Comparison of ENCODE assay signal across 10 mouse cellular contexts in the genomic region with DNA sequence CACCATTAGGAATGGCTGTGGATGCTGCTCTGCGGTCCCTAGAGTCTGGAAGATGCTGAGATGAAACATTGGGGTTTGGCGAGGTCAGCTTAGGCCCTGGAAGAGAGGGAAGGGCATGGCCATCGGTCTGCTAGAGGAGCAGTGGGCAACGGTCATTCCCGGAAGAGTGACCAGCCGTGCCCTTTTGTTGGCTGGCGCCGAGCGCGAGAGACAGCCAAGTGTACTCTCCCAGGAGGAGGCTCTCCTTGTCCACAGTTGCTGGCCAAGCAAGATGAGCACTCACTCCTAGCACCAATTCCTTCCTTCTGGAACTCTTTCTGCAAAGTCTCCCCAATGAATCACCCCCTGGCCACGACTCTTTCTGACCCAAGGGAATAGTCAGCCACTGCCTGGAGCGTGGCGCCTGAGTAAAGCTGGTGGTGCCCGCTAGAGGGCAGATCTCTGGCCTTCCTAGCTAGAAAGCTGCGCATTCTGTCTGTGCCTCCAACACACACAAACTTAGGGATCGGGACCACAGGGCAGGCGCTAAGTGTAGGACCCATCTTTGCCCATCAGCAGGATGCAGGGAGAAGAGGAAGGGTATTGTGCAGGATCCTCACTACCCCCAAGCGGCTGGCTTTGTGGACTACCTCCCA. TPM values are rescaled to one million over a fixed set of nuclear protein-coding genes. Genes with fewer than 3 reads are reported as not detected.
A peak's percentile ranks its signal among the peaks of the same experiment; 100 is the strongest.
DNase-seq lines count a peak whose midpoint lies in the region; ATAC-seq and TF ChIP-seq lines count a peak whose summit lies in the region.
"Had no signal": no experiment of that assay in that cellular context is flagged by ENCODE, and none has a peak within 500 bp of the region (broad histone marks: within the 10 kb centered on the region; RNA-seq: fewer than 3 reads in every experiment).

No protein-coding gene starts in this region.

- no peak overlapping the region for H3K4me3 ChIP-seq in hindbrain, embryonic 10.5 days
- H3K4me3 ChIP-seq in hindbrain, embryonic 12.5 days, result no peak overlapping the region
- peak overlapping the region in 1 of 2 experiments; percentile 41; a peak in 2 of 4 replicates for H3K4me3 ChIP-seq in ES-E14 (ENCODE audit: insufficient read depth in 1 of 2, low read depth in 1 of 2, low read length in 2 of 2, poor library complexity in 1 of 2, severe bottlenecking in 1 of 2)
- no peak overlapping the region for H3K4me3 ChIP-seq in embryonic facial prominence, embryonic 10.5 days
- H3K4me3 ChIP-seq in lung, postnatal 0 days (ENCODE audit: low read depth, low read length), result no peak overlapping the region
- no peak overlapping the region for H3K4me3 ChIP-seq in heart, embryonic 11.5 days (ENCODE audit: low read depth, low read length)
- H3K4me3 ChIP-seq: erythroblast, embryonic 14.5 days had no signal

- TF ChIP-seq CTCF in lung, postnatal 0 days (IDR thresholded peaks at IDR 0.05), result peak; percentile 59

- no peak for TF ChIP-seq EP300 in lung, postnatal 0 days (IDR thresholded peaks at IDR 0.05)

- in situ Hi-C loops in ES-E14 (cut with MboI; ENCODE audit: low sequenced_read_pairs in 2 of 2, unreplicated experiment in 2 of 2), result no loop called here

- H3K9me3 ChIP-seq in hindbrain, embryonic 10.5 days, result no peaks in the 10 kb centered on the region
- H3K9me3 ChIP-seq in hindbrain, embryonic 12.5 days (replicated peaks), result no peaks in the 10 kb centered on the region
- H3K9me3 ChIP-seq in ES-E14 (ENCODE audit: control insufficient read depth, insufficient read depth, low read depth, low read length), result no peaks in the 10 kb centered on the region
- H3K9me3 ChIP-seq in embryonic facial prominence, embryonic 10.5 days, result no peaks in the 10 kb centered on the region
- no peaks in the 10 kb centered on the region for H3K9me3 ChIP-seq in lung, postnatal 0 days (ENCODE audit: low read length)
- H3K9me3 ChIP-seq in heart, embryonic 11.5 days (replicated peaks; ENCODE audit: control insufficient read depth, low read length), result no peaks in the 10 kb centered on the region

- H3K36me3 ChIP-seq in hindbrain, embryonic 10.5 days, result no peaks in the 10 kb centered on the region
- H3K36me3 ChIP-seq in hindbrain, embryonic 12.5 days, result no peaks in the 10 kb centered on the region
- no peaks in the 10 kb centered on the region for H3K36me3 ChIP-seq in ES-E14 (ENCODE audit: control insufficient read depth, insufficient read depth, low read length, poor library complexity, severe bottlenecking)
- no peaks in the 10 kb centered on the region for H3K36me3 ChIP-seq in embryonic facial prominence, embryonic 10.5 days (replicated peaks)
- no peaks in the 10 kb centered on the region for H3K36me3 ChIP-seq in lung, postnatal 0 days (ENCODE audit: insufficient read depth, low read length)
- no peaks in the 10 kb centered on the region for H3K36me3 ChIP-seq in heart, embryonic 11.5 days (ENCODE audit: control insufficient read depth, insufficient read depth, low read length)

- peaks cover 29% of the 10 kb centered on the region for H3K27me3 ChIP-seq in hindbrain, embryonic 10.5 days (ENCODE audit: insufficient read depth, poor library complexity, severe bottlenecking)
- H3K27me3 ChIP-seq in hindbrain, embryonic 12.5 days, result peaks cover 23% of the 10 kb centered on the region
- peaks cover 39% of the 10 kb centered on the region for H3K27me3 ChIP-seq in embryonic facial prominence, embryonic 10.5 days (replicated peaks; ENCODE audit: low read depth, poor library complexity, severe bottlenecking)
- no peaks in the 10 kb centered on the region; the same call in 1 of the 2 replicates for H3K27me3 ChIP-seq in lung, postnatal 0 days (replicated peaks; ENCODE audit: insufficient read depth, low read length)
- H3K27me3 ChIP-seq in heart, embryonic 11.5 days (ENCODE audit: control insufficient read depth, insufficient read depth, low read length), result peaks cover 13% of the 10 kb centered on the region

- H3K9ac ChIP-seq in hindbrain, embryonic 12.5 days, result no peak overlapping the region
- H3K9ac ChIP-seq in ES-E14 (ENCODE audit: insufficient read depth, low read depth, low read length, poor library complexity, severe bottlenecking), result no peak overlapping the region; the same call in 1 of the 2 replicates
- H3K9ac ChIP-seq in lung, postnatal 0 days (replicated peaks; ENCODE audit: low read depth), result no peak overlapping the region
- no peak overlapping the region for H3K9ac ChIP-seq in heart, embryonic 11.5 days (ENCODE audit: low read depth, low read length)

- intact Hi-C loops in left cerebral cortex, postnatal 10 days (cut with DNase I), result no loop called here

- H3K27ac ChIP-seq in hindbrain, embryonic 10.5 days, result no peak overlapping the region
- no peak overlapping the region for H3K27ac ChIP-seq in hindbrain, embryonic 12.5 days
- H3K27ac ChIP-seq in ES-E14 (ENCODE audit: insufficient read depth, low read depth, low read length, poor library complexity, severe bottlenecking), result no peak overlapping the region
- H3K27ac ChIP-seq in embryonic facial prominence, embryonic 10.5 days (replicated peaks), result no peak overlapping the region
- no peak overlapping the region for H3K27ac ChIP-seq in lung, postnatal 0 days (ENCODE audit: low read length)
- no peak overlapping the region for H3K27ac ChIP-seq in heart, embryonic 11.5 days (ENCODE audit: low read depth, low read length)

- no peak overlapping the region for H3K4me2 ChIP-seq in hindbrain, embryonic 12.5 days (replicated peaks)
- no peak overlapping the region for H3K4me2 ChIP-seq in lung, postnatal 0 days (replicated peaks; ENCODE audit: low read depth, low read length)
- no peak overlapping the region for H3K4me2 ChIP-seq in heart, embryonic 11.5 days

- no peak for ATAC-seq in hindbrain, embryonic 12.5 days (ENCODE audit: low FRiP score)
- no peak for ATAC-seq in lung, postnatal 0 days
- no peak for ATAC-seq in heart, embryonic 11.5 days (replicated peaks; ENCODE audit: insufficient number of reproducible peaks, low FRiP score, low TSS enrichment)

- H3K4me1 ChIP-seq in hindbrain, embryonic 10.5 days (replicated peaks), result peaks cover 20% of the 10 kb centered on the region
- H3K4me1 ChIP-seq in hindbrain, embryonic 12.5 days, result peaks cover 8% of the 10 kb centered on the region
- peaks cover 0 to 6% of the 10 kb centered on the region in 2 experiments; a peak in 1 of 4 replicates for H3K4me1 ChIP-seq in ES-E14 (ENCODE audit: control insufficient read depth in 2 of 2, insufficient read depth in 2 of 2, low read length in 2 of 2, poor library complexity in 1 of 2)
- peaks cover 13% of the 10 kb centered on the region for H3K4me1 ChIP-seq in embryonic facial prominence, embryonic 10.5 days
- no peaks in the 10 kb centered on the region; the same call in 1 of the 2 replicates for H3K4me1 ChIP-seq in lung, postnatal 0 days (ENCODE audit: insufficient read depth, low read depth, low read length)
- H3K4me1 ChIP-seq in heart, embryonic 11.5 days (ENCODE audit: control insufficient read depth, insufficient read depth, low read length), result peaks cover 8% of the 10 kb centered on the region; the same call in 1 of the 2 replicates

- WGBS in hindbrain, embryonic 10.5 days, result 50% methylated on average over 18 of the region's 18 CpGs
- 50% methylated on average over 18 of the region's 18 CpGs for WGBS in hindbrain, embryonic 12.5 days
- WGBS in embryonic facial prominence, embryonic 10.5 days, result 48% methylated on average over 18 of the region's 18 CpGs
- WGBS in lung, postnatal 0 days, result 55% methylated on average over 18 of the region's 18 CpGs
- 50% methylated on average over 18 of the region's 18 CpGs for WGBS in heart, embryonic 11.5 days (ENCODE audit: insufficient replicate concordance)

- peak; percentile 26 for DNase-seq in hindbrain, embryonic 10.5 days (ENCODE audit: low spot score)
- peak; percentile 52 for DNase-seq in ES-E14 (ENCODE audit: low read depth, low spot score)
- peak; percentile 24 for DNase-seq in embryonic facial prominence, embryonic 10.5 days (ENCODE audit: low spot score)
- DNase-seq in lung, postnatal 0 days (ENCODE audit: low spot score), result peak; percentile 27
- no peak for DNase-seq in ovary, adult 18-20 months (ENCODE audit: low spot score)
- DNase-seq in left cerebral cortex, postnatal 10 days (ENCODE audit: extremely low spot score in 1 of 2, low spot score in 2 of 2), result no peak
- DNase-seq: thymus, postnatal 36 days had no signal

RNA-seq across cellular contexts. Expression of gene Fitm2, which starts 7.9 kb away (rescaled TPM):
- polyA plus RNA-seq in hindbrain, embryonic 10.5 days (2016; fragmentation: Nextera tagmentation; extraction: Ambion mirVana), result 10.4 and 10.8 TPM in 2 replicates
- 13.0 and 13.1 TPM in 2 replicates for polyA plus RNA-seq in hindbrain, embryonic 12.5 days (2016; fragmentation: Nextera tagmentation; extraction: Ambion mirVana)
- 23.4 and 29.8 TPM in 2 replicates for total RNA-seq in ES-E14 (2012; rRNA removed)
- 9.4 and 10.5 TPM in 2 replicates for polyA plus RNA-seq in embryonic facial prominence, embryonic 10.5 days (2016; fragmentation: Nextera tagmentation; extraction: Ambion mirVana)
- polyA plus RNA-seq in lung, postnatal 0 days (2015; fragmentation: Nextera tagmentation; extraction: Ambion mirVana), result 18.6 and 22.5 TPM in 2 replicates
- total RNA-seq in left cerebral cortex, postnatal 10 days (2021), result 10 to 100 TPM; 17.0 to 18.9 TPM
- polyA plus RNA-seq in heart, embryonic 11.5 days (2014; fragmentation: Nextera tagmentation; extraction: Ambion mirVana), result 11.6 and 14.6 TPM in 2 replicates

RNA-seq across cellular contexts. Expression of gene R3hdml, which starts 11.8 kb away (rescaled TPM):
- not detected in 2 replicates for polyA plus RNA-seq in hindbrain, embryonic 10.5 days (2016; fragmentation: Nextera tagmentation; extraction: Ambion mirVana)
- not detected in 2 replicates for polyA plus RNA-seq in hindbrain, embryonic 12.5 days (2016; fragmentation: Nextera tagmentation; extraction: Ambion mirVana)
- total RNA-seq in ES-E14 (2012; rRNA removed), result 4.4 and 5.7 TPM in 2 replicates
- not detected in 2 replicates for polyA plus RNA-seq in embryonic facial prominence, embryonic 10.5 days (2016; fragmentation: Nextera tagmentation; extraction: Ambion mirVana)
- polyA plus RNA-seq in lung, postnatal 0 days (2015; fragmentation: Nextera tagmentation; extraction: Ambion mirVana), result 0.18 TPM in 1 of 2 replicates, not detected in the other
- under 1 TPM in 1 of 2 experiments, not detected in 1; 0.55 TPM for total RNA-seq in left cerebral cortex, postnatal 10 days (2021)
- 0.27 TPM in 1 of 2 replicates, not detected in the other for polyA plus RNA-seq in heart, embryonic 11.5 days (2014; fragmentation: Nextera tagmentation; extraction: Ambion mirVana)
- polyA plus RNA-seq: erythroblast, embryonic 14.5 days had no signal

RNA-seq across cellular contexts. Expression of gene Hnf4a, which starts 26.3 kb away (rescaled TPM):
- polyA plus RNA-seq in hindbrain, embryonic 10.5 days (2016; fragmentation: Nextera tagmentation; extraction: Ambion mirVana), result not detected in 2 replicates
- not detected in 2 replicates for polyA plus RNA-seq in hindbrain, embryonic 12.5 days (2016; fragmentation: Nextera tagmentation; extraction: Ambion mirVana)
- 0.90 and 1.1 TPM in 2 replicates for total RNA-seq in ES-E14 (2012; rRNA removed)
- not detected in 2 replicates for polyA plus RNA-seq in embryonic facial prominence, embryonic 10.5 days (2016; fragmentation: Nextera tagmentation; extraction: Ambion mirVana)
- polyA plus RNA-seq in lung, postnatal 0 days (2015; fragmentation: Nextera tagmentation; extraction: Ambion mirVana), result 0.23 TPM in 1 of 2 replicates, not detected in the other
- total RNA-seq in left cerebral cortex, postnatal 10 days (2021), result not detected
- polyA plus RNA-seq in heart, embryonic 11.5 days (2014; fragmentation: Nextera tagmentation; extraction: Ambion mirVana), result 0.04 and 0.56 TPM in 2 replicates

RNA-seq across cellular contexts. Expression of gene Gdap1l1, which starts 42.0 kb away (rescaled TPM):
- 19.0 and 54.8 TPM in 2 replicates for polyA plus RNA-seq in hindbrain, embryonic 10.5 days (2016; fragmentation: Nextera tagmentation; extraction: Ambion mirVana)
- 68.7 and 70.1 TPM in 2 replicates for polyA plus RNA-seq in hindbrain, embryonic 12.5 days (2016; fragmentation: Nextera tagmentation; extraction: Ambion mirVana)
- 1.1 and 3.1 TPM in 2 replicates for total RNA-seq in ES-E14 (2012; rRNA removed)
- polyA plus RNA-seq in embryonic facial prominence, embryonic 10.5 days (2016; fragmentation: Nextera tagmentation; extraction: Ambion mirVana), result 7.6 and 9.1 TPM in 2 replicates
- 0.37 and 0.43 TPM in 2 replicates for polyA plus RNA-seq in lung, postnatal 0 days (2015; fragmentation: Nextera tagmentation; extraction: Ambion mirVana)
- 10 to 100 TPM; 95.2 to 95.5 TPM for total RNA-seq in left cerebral cortex, postnatal 10 days (2021)
- polyA plus RNA-seq in heart, embryonic 11.5 days (2014; fragmentation: Nextera tagmentation; extraction: Ambion mirVana), result 0.31 and 0.64 TPM in 2 replicates
- polyA plus RNA-seq: erythroblast, embryonic 14.5 days had no signal

RNA-seq across cellular contexts. Expression of gene Oser1, which starts 55.8 kb away (rescaled TPM):
- 89.2 and 93.3 TPM in 2 replicates for polyA plus RNA-seq in hindbrain, embryonic 10.5 days (2016; fragmentation: Nextera tagmentation; extraction: Ambion mirVana)
- polyA plus RNA-seq in hindbrain, embryonic 12.5 days (2016; fragmentation: Nextera tagmentation; extraction: Ambion mirVana), result 67.9 and 70.8 TPM in 2 replicates
- 31.5 and 42.0 TPM in 2 replicates for total RNA-seq in ES-E14 (2012; rRNA removed)
- 94.0 and 99.5 TPM in 2 replicates for polyA plus RNA-seq in embryonic facial prominence, embryonic 10.5 days (2016; fragmentation: Nextera tagmentation; extraction: Ambion mirVana)
- 73.8 and 74.6 TPM in 2 replicates for polyA plus RNA-seq in lung, postnatal 0 days (2015; fragmentation: Nextera tagmentation; extraction: Ambion mirVana)
- 10 to 100 TPM; 19.5 to 21.6 TPM for total RNA-seq in left cerebral cortex, postnatal 10 days (2021)
- polyA plus RNA-seq in heart, embryonic 11.5 days (2014; fragmentation: Nextera tagmentation; extraction: Ambion mirVana), result 60.8 and 64.1 TPM in 2 replicates

Comparison
In these comparisons a context has a peak if more than half of its experiments do, and no peak if none do; other contexts are left out.
1. DNase-seq: peak in hindbrain, embryonic 10.5 days (single experiment), ES-E14 (single experiment), embryonic facial prominence, embryonic 10.5 days (single experiment) and lung, postnatal 0 days (single experiment); none in ovary, adult 18-20 months (single experiment) and left cerebral cortex, postnatal 10 days (0 of 2).